Comparison of ENCODE assay signal across 27 mouse cellular contexts in the genomic region with DNA sequence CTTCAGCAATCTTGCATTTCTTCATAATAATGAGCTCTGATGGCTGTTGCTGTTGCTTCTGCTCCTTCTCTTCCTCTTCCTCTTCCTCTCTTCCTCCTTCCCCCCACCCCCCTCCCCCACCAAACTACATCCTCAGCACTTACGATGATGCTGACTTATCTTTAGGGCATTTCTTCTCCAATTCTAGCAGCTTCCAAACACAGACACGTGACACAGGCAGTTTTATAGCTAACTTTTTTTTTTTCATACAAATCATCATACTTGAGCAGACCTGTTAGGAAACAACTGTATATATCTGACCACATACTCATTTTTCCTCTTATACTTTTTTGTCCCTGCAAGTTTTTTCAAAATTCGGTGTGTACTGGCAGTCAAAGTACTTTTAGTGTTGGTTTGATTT.
"Had no signal": no experiment of that assay in that cellular context is flagged by ENCODE, and none has a peak within 500 bp of the region (broad histone marks: within the 10 kb centered on the region; RNA-seq: fewer than 3 reads in every experiment).

No protein-coding gene starts in this region.

- H3K9ac ChIP-seq: limb, embryonic 12.5 days; limb, embryonic 13.5 days; limb, embryonic 15.5 days; liver, embryonic 12.5 days; liver, embryonic 13.5 days; liver, embryonic 14.5 days; liver, embryonic 15.5 days; liver, postnatal 0 days; lung, embryonic 14.5 days; lung, embryonic 15.5 days; midbrain, embryonic 12.5 days; midbrain, embryonic 13.5 days; midbrain, embryonic 15.5 days; neural tube, embryonic 12.5 days had no signal

- DNase-seq: left cerebral cortex, postnatal 4 days; liver; liver, embryonic 13.5 days; liver, postnatal 0 days; lung, adult 18-20 months; lung, adult 2 months; lung, embryonic 14.5 days; lung, postnatal 10 days; lung, postnatal 14 days; lung, postnatal 36 days; lung, postnatal 4 days; midbrain, embryonic 14.5 days had no signal

- H3K36me3 ChIP-seq: midbrain, embryonic 15.5 days had no signal

- H3K9me3 ChIP-seq: limb, embryonic 10.5 days; limb, embryonic 15.5 days; liver, embryonic 12.5 days; liver, embryonic 15.5 days; lung, embryonic 15.5 days; midbrain, embryonic 15.5 days had no signal

- H3K4me3 ChIP-seq: limb, embryonic 10.5 days; limb, embryonic 12.5 days; limb, embryonic 13.5 days; limb, embryonic 15.5 days; liver, embryonic 12.5 days; liver, embryonic 13.5 days; liver, embryonic 15.5 days; lung, embryonic 15.5 days; megakaryocyte, embryonic 14.5 days; midbrain, embryonic 10.5 days; midbrain, embryonic 12.5 days; midbrain, embryonic 13.5 days; midbrain, embryonic 15.5 days; myocyte; neural tube, embryonic 12.5 days had no signal

- H3K4me1 ChIP-seq: limb, embryonic 10.5 days; limb, embryonic 12.5 days; limb, embryonic 13.5 days; megakaryocyte, embryonic 14.5 days; midbrain, embryonic 13.5 days; midbrain, embryonic 15.5 days had no signal

- H3K27ac ChIP-seq: limb, embryonic 10.5 days; limb, embryonic 12.5 days; limb, embryonic 13.5 days; limb, embryonic 15.5 days; liver, embryonic 12.5 days; liver, embryonic 13.5 days; liver, embryonic 14.5 days; liver, embryonic 15.5 days; lung, embryonic 15.5 days; midbrain, embryonic 10.5 days; midbrain, embryonic 12.5 days; midbrain, embryonic 13.5 days; midbrain, embryonic 15.5 days; neural tube, embryonic 12.5 days had no signal

- H3K27me3 ChIP-seq: limb, embryonic 12.5 days; limb, embryonic 13.5 days; limb, embryonic 15.5 days; liver, embryonic 12.5 days; liver, embryonic 13.5 days; liver, embryonic 15.5 days; lung, embryonic 15.5 days; midbrain, embryonic 12.5 days; midbrain, embryonic 13.5 days; midbrain, embryonic 15.5 days; neural tube, embryonic 12.5 days had no signal
